In genomic region chr7:135106536-135106935, GRCm38 (mm10) we compare ENCODE assay signal across 25 mouse cellular contexts.
DNase-seq lines count a peak whose midpoint lies in the region; TF ChIP-seq lines count a peak whose summit lies in the region.
"Had no signal": no experiment of that assay in that cellular context is flagged by ENCODE, and none has a peak within 500 bp of the region (broad histone marks: within the 10 kb centered on the region; RNA-seq: fewer than 3 reads in every experiment).

No protein-coding gene starts in this region.

- intact Hi-C loops in left cerebral cortex, postnatal 4 days (cut with DNase I) = loop anchor here (10.0 kb wide), 1 partner anchor 152 kb away; no protein-coding TSS in a partner anchor
- intact Hi-C loops in left cerebral cortex, adult 2 months (cut with DNase I) = no loop called here

- TF ChIP-seq CTCF in left cerebral cortex, adult 2 months (IDR thresholded peaks at IDR 0.05) = no peak

- DNase-seq in left cerebral cortex, postnatal 4 days = peak; percentile 12
- DNase-seq in left cerebral cortex, adult 2 months (ENCODE audit: extremely low spot score in 1 of 2, low spot score in 2 of 2) = no peak
- DNase-seq in adrenal gland, adult (ENCODE audit: inconsistent age in 2 of 2, low spot score in 1 of 2) = peak; percentile 90 to 95
- peak; percentile 67 to 73 for DNase-seq in adrenal gland, adult 18-20 months (ENCODE audit: low spot score in 2 of 2)
- peak; percentile 86 for DNase-seq in adrenal gland, postnatal 25 days
- DNase-seq in adipocyte (ENCODE audit: low spot score) = no peak
- no peak for DNase-seq in layer of hippocampus, adult 11-12 months (ENCODE audit: low spot score)
- DNase-seq: B cell, adult 2 months; cerebellum, adult 18-20 months; gastrocnemius, postnatal 10 days; heart, postnatal 14 days; kidney, adult 2 months; liver, embryonic 13.5 days; lung, adult 2 months; right cerebral cortex, postnatal 25 days; spleen, adult 18-20 months; thymus, adult 2 months; thymus, postnatal 4 days had no signal

- no peak overlapping the region for H3K4me3 ChIP-seq in left cerebral cortex, adult 2 months
- H3K4me3 ChIP-seq: embryonic facial prominence, embryonic 13.5 days; forebrain, embryonic 10.5 days; hindbrain, embryonic 10.5 days; hindbrain, embryonic 15.5 days; limb, embryonic 10.5 days; limb, embryonic 15.5 days; liver, embryonic 13.5 days; neural tube, embryonic 13.5 days had no signal

- H3K27ac ChIP-seq in left cerebral cortex, adult 2 months = no peak overlapping the region
- H3K27ac ChIP-seq: embryonic facial prominence, embryonic 13.5 days; forebrain, embryonic 10.5 days; hindbrain, embryonic 10.5 days; hindbrain, embryonic 15.5 days; limb, embryonic 10.5 days; limb, embryonic 15.5 days; liver, embryonic 13.5 days; neural tube, embryonic 13.5 days had no signal

Comparison
In these comparisons a context has a peak if more than half of its experiments do, and no peak if none do; other contexts are left out.
1. DNase-seq: peak in left cerebral cortex, postnatal 4 days (single experiment), adrenal gland, adult (2 of 2), adrenal gland, adult 18-20 months (2 of 2) and adrenal gland, postnatal 25 days (single experiment); none in left cerebral cortex, adult 2 months (0 of 2), adipocyte (single experiment) and layer of hippocampus, adult 11-12 months (single experiment).